In the genomic region with DNA sequence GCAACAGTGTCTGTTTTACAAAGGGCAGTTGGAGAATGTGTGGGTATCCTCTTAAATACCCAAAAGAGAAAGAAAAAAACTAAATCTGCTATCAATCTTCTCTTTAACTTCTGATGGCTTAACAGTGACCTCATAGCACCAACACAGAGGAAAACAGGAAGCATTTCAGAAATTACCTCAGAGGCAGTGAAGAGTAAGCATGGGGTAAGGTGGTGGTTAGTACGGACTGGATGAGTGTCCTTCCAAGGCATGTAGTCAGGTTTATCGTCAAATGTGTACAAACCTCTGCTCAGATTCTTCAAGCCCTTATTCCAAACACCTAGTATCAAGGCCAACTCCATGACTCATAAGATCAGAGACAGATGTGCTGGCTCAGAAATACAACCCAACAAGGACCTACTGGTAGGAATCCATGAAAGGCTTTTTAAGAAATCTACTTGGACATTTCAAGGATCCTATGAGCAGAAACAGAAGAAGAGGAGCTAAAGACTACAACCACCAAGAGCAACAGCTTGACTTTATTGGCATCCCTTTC, we compare ENCODE assay signal across 20 mouse cellular contexts. TPM values are rescaled to one million over a fixed set of nuclear protein-coding genes. Genes with fewer than 3 reads are reported as not detected.
DNase-seq lines count a peak whose midpoint lies in the region; ATAC-seq and TF ChIP-seq lines count a peak whose summit lies in the region.
"Had no signal": no experiment of that assay in that cellular context is flagged by ENCODE, and none has a peak within 500 bp of the region (broad histone marks: within the 10 kb centered on the region; RNA-seq: fewer than 3 reads in every experiment).

No protein-coding gene starts in this region.

- peak; percentile 55 for ATAC-seq in inflammation-experienced regulatory T-cells, adult 6 months
- ATAC-seq: forebrain, embryonic 13.5 days; forebrain, postnatal 0 days; intestine, postnatal 0 days had no signal

- 50% methylated on average over 2 of the region's 2 CpGs for WGBS in lung, adult 2 months

- TF ChIP-seq POLR2A in lung, adult 2 months (IDR thresholded peaks at IDR 0.05; ENCODE audit: borderline replicate concordance, extremely low read depth, low read depth, low read length), result no peak

- H3K4me1 ChIP-seq in lung, adult 2 months (ENCODE audit: control insufficient read depth, insufficient read depth, low read length), result no peaks in the 10 kb centered on the region
- H3K4me1 ChIP-seq: embryonic facial prominence, embryonic 13.5 days; forebrain, embryonic 13.5 days; hindbrain, embryonic 15.5 days had no signal

- DNase-seq in 416B (ENCODE audit: low read depth) (peak; percentile 50), NIH3T3 (ENCODE audit: low read depth) (peak; percentile 76)
- peak; percentile 19 for DNase-seq in skeletal muscle tissue, adult 2 months (ENCODE audit: low read depth, low spot score)
- DNase-seq in lung, adult 2 months, result no peak
- DNase-seq in layer of hippocampus, postnatal 14 days (ENCODE audit: low spot score in 2 of 2), result no peak
- DNase-seq in adrenal gland, postnatal 4 days (ENCODE audit: low spot score in 2 of 2), result no peak
- DNase-seq: adrenal gland, adult 8-10 months; B cell, adult 2 months; cerebellum, adult 11-12 months; cerebellum, adult 9-10 months; cerebellum, postnatal 25 days; forebrain, postnatal 0 days; gastrocnemius, adult 2 months; gastrocnemius, postnatal 36 days; heart, adult 18-20 months had no signal

- TF ChIP-seq CTCF in lung, adult 2 months (IDR thresholded peaks at IDR 0.05; ENCODE audit: insufficient read depth, low read length), result no peak

- H3K4me3 ChIP-seq in lung, adult 2 months (replicated peaks; ENCODE audit: extremely low read depth, low read depth, low read length), result no peak overlapping the region
- H3K4me3 ChIP-seq: embryonic facial prominence, embryonic 13.5 days; forebrain, embryonic 13.5 days; gastrocnemius, adult 2 months; hindbrain, embryonic 15.5 days had no signal

RNA-seq across cellular contexts. Expression of a gene that starts 34.1 kb away (rescaled TPM):
- 100 to 1,000 TPM in 2 of 3 experiments, 10 to 100 TPM in 1; 87.8 to 325 (median 303) TPM for polyA plus RNA-seq in inflammation-experienced regulatory T-cells, adult 6 months (2017; shearing (Covaris generic))
- 25.6 and 26.4 TPM in 2 replicates for polyA plus RNA-seq in lung, adult 2 months (2012; rRNA removed)
- total RNA-seq in layer of hippocampus, postnatal 14 days (2021), result 1 to 10 TPM; 3.8 to 4.6 TPM
- 10 to 100 TPM; 24.2 to 28.3 TPM for total RNA-seq in adrenal gland, postnatal 4 days (2021)

Comparison
In these comparisons a context has a peak if more than half of its experiments do, and no peak if none do; other contexts are left out.
1. DNase-seq: peak in 416B (single experiment), NIH3T3 (single experiment) and skeletal muscle tissue, adult 2 months (single experiment); none in lung, adult 2 months (single experiment), layer of hippocampus, postnatal 14 days (0 of 2) and adrenal gland, postnatal 4 days (0 of 2).
2. RNA of a gene that starts 34.1 kb away (total RNA-seq): 24.2 to 28.3 TPM in adrenal gland, postnatal 4 days; 3.8 to 4.6 TPM in layer of hippocampus, postnatal 14 days; every median in the first group is over 4 times any median in the second.